Mouse (Mus musculus) heart, embryonic 11.5 days (tissue): Measurements from ENCODE around the gene Cpm. TPM values are rescaled to one million over a fixed set of nuclear protein-coding genes. Genes with fewer than 3 reads are reported as not detected.

Experiments
- ATAC-seq: fragments of 200-750 bp; cut with Nextera tagmentation; replicated peaks from 2 replicates; pipeline ENCODE4 v1.8.0; 2017; ENCODE audit warnings: moderate library complexity; ENCODE audit not compliant: insufficient number of reproducible peaks, low FRiP score, low TSS enrichment
- H3K27ac ChIP-seq: fragments of 300-500 bp; sonication (generic); 2 replicates; pipeline ENCODE4 v1.5.1; 2014; ENCODE audit warnings: mild to moderate bottlenecking, low read depth, low read length
- H3K27me3 ChIP-seq: fragments of 300-500 bp; sonication (generic); 2 replicates; pipeline ENCODE4 v1.6.1; 2014; ENCODE audit warnings: mild to moderate bottlenecking, low read length, mixed read lengths; ENCODE audit not compliant: control insufficient read depth, insufficient read depth
- H3K36me3 ChIP-seq: fragments of 300-500 bp; sonication (generic); 2 replicates; pipeline ENCODE4 v1.6.1; 2014; ENCODE audit warnings: mild to moderate bottlenecking, low read length, moderate library complexity, mixed read lengths; ENCODE audit not compliant: control insufficient read depth, insufficient read depth
- H3K4me1 ChIP-seq: fragments of 300-500 bp; sonication (generic); 2 replicates; pipeline ENCODE4 v1.6.1; 2014; ENCODE audit warnings: low read length; ENCODE audit not compliant: control insufficient read depth, insufficient read depth
- H3K4me2 ChIP-seq: fragments of 300-500 bp; sonication (generic); 2 replicates; pipeline ENCODE4 v1.6.1; 2014; ENCODE audit warnings: mild to moderate bottlenecking, moderate library complexity
- H3K4me3 ChIP-seq: fragments of 300-500 bp; sonication (generic); 2 replicates; pipeline ENCODE4 v1.5.1; 2014; ENCODE audit warnings: low read depth, low read length
- H3K9ac ChIP-seq: fragments of 300-500 bp; sonication (generic); 2 replicates; pipeline ENCODE4 v1.6.1; 2014; ENCODE audit warnings: mild to moderate bottlenecking, low read depth, low read length, moderate library complexity
- H3K9me3 ChIP-seq: fragments of 300-500 bp; sonication (generic); replicated peaks from 2 replicates; pipeline ENCODE4 v1.6.1; 2016; ENCODE audit warnings: low read length; ENCODE audit not compliant: control insufficient read depth
- WGBS: fragments of 180-500 bp; shearing (Covaris S2); extraction: QIAGEN DNeasy Blood & Tissue Kit; methylation state at CpG from one replicate; pipeline ENCODE4 v1.1.7; 2014; ENCODE audit not compliant: insufficient replicate concordance; 5-methylcytosine and 5-hydroxymethylcytosine counted together
- polyA plus RNA-seq: library from polyadenylated mRNA; unstranded; fragments of >200 nt; fragmentation: Nextera tagmentation; extraction: Ambion mirVana; gene quantifications from 2 replicates; pipeline ENCODE4 v1.2.1, GENCODE M21; 2014

The Cpm gene
- polyA plus RNA-seq, 1 experiment from 2014 or later: 4.1 TPM

DNA sequence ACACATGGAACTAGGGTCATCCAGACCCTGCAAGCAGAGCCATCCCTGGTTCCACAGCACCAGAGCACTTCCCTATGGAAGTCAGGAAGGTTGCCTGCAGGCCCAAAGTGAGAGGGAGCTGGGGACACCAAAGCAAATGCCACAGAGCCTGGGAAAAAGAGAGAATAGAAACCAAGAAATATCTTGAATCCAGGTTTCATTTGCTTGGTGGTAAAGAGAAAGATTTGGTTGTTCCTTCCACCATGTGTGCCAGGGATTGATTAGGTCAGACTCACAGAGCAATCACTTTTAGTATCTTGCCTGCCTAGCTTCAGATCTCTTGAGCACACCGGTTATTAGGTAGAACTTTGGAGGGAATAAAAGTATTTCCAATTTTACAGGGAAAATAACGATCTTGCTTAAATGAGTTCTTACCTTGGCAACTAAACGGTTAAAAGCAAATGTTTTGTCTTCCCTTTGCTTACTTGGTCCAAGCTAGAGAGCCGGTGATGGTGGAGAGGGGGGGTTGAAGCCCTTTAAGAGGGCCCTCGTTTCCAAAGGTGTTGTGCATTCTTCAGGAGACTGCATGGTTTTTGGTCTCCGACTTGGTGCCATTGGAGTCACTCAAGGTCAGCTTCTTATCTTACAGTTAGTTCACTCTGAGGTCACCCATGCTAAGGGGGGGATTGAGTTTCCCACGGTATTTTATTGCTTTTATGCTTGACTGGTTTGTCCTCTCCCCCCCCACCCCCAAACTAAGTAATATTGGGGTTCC, 26.8 kb downstream of the Cpm start:
- 54% methylated on average over 7 of the region's 7 CpGs for WGBS
- Histone ChIP-seq H3K36me3 (no peaks in the 10 kb centered on the region), H3K4me2 (no peak overlapping the region), H3K9ac (no peak overlapping the region), H3K4me1 (no peaks in the 10 kb centered on the region), H3K4me3 (no peak overlapping the region), H3K27me3 (no peaks in the 10 kb centered on the region), H3K27ac (no peak overlapping the region), H3K9me3 (no peaks in the 10 kb centered on the region)
- ATAC-seq: no peak

DNA sequence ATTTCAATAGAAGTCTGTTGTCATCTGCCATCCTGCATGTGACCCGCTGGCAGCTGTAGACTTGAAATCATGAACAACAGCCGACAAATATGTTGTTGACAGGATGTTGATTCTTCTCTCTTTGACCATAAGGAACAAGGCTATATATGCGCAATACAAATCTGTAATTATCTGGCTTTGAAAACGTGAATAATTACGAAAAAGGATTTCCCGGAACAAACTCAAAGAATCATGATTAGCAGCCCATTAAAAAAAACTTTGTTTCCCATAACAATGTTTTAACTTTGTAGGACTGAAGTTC, 27.3 kb downstream of the Cpm start:
- H3K27ac ChIP-seq: no peak overlapping the region
- no peaks in the 10 kb centered on the region for H3K27me3 ChIP-seq
- no peak overlapping the region for H3K4me3 ChIP-seq
- H3K9me3 ChIP-seq: no peaks in the 10 kb centered on the region
- no peaks in the 10 kb centered on the region for H3K4me1 ChIP-seq
- no peaks in the 10 kb centered on the region for H3K36me3 ChIP-seq
- ATAC-seq: no peak
- H3K9ac ChIP-seq: no peak overlapping the region
- 80% methylated on average over 6 of the region's 6 CpGs for whole genome bisulfite sequencing
- no peak overlapping the region for H3K4me2 ChIP-seq

DNA sequence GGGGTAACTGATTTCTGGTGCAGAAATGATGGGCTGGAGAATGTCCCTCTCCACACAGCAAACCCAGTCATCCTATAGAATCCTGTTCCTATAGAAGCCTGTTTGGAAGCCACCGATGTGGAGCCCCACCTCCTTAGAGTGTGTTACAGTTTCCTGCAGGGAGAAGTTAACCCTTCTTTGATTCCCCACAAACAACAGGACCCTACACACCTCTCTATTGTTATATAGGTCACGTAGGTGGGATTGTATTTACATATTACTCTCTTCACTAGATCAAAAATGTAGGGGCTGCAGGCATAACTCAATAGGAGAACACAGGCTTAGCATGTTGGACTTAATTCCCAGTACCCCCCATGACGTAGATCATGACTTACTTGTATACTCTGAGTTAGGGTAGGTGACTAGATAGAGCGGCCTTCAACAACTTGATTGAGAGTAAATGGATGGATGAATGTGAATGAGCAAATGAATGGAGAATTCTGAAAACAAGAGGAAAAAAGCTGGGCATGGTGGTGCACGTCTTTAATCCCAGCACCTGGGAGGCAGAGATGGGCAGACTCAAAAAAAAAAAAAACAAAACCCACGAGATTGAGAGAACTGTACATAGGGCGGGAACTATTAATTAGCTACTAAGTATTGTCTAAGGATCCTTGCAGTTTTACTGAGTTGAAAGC, 27.8 kb downstream of the Cpm start:
- WGBS: 76% methylated on average over 7 of the region's 7 CpGs
- Histone ChIP-seq H3K36me3 (no peaks in the 10 kb centered on the region), H3K4me1 (no peaks in the 10 kb centered on the region), H3K27me3 (no peaks in the 10 kb centered on the region), H3K4me3 (no peak overlapping the region), H3K9ac (no peak overlapping the region), H3K9me3 (no peaks in the 10 kb centered on the region), H3K27ac (no peak overlapping the region), H3K4me2 (no peak overlapping the region)
- no peak for ATAC-seq

DNA sequence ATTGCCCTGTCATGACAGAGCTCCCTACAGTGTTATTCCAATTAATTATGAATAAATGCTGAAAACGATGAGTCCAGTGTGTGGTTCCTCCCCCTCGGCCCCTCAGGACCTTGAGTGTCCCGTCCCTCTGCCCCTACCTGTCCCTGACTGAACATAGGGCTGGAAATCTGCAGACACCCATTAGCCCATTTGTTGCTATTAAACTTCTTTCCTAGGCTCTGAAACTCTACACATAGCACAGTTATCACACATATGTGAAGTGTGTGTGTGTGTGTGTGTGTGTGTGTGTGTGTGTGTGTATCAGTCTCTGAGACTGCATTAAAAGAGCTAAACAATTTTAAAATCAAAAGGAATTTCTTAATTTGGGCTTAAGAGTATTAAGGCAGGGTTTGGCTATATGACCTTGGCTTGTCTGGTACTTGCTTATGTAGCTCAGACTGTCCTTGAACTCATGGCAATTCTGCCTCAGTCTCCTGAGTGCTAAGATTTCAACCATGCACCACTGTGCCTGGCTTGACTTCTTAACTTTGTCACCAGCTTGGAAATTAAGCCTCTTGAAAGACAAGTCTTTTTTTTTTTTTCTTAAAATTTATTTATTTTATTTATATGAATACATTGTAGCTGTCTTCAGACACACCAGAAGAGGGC, 28.5 kb downstream of the Cpm start:
- H3K9ac ChIP-seq: no peak overlapping the region
- H3K9me3 ChIP-seq: no peaks in the 10 kb centered on the region
- no peaks in the 10 kb centered on the region for H3K27me3 ChIP-seq
- no peak for ATAC-seq
- WGBS: 79% methylated on average over 3 of the region's 3 CpGs
- H3K27ac ChIP-seq: no peak overlapping the region
- no peaks in the 10 kb centered on the region for H3K4me1 ChIP-seq
- no peak overlapping the region for H3K4me3 ChIP-seq
- no peak overlapping the region for H3K4me2 ChIP-seq
- no peaks in the 10 kb centered on the region for H3K36me3 ChIP-seq

DNA sequence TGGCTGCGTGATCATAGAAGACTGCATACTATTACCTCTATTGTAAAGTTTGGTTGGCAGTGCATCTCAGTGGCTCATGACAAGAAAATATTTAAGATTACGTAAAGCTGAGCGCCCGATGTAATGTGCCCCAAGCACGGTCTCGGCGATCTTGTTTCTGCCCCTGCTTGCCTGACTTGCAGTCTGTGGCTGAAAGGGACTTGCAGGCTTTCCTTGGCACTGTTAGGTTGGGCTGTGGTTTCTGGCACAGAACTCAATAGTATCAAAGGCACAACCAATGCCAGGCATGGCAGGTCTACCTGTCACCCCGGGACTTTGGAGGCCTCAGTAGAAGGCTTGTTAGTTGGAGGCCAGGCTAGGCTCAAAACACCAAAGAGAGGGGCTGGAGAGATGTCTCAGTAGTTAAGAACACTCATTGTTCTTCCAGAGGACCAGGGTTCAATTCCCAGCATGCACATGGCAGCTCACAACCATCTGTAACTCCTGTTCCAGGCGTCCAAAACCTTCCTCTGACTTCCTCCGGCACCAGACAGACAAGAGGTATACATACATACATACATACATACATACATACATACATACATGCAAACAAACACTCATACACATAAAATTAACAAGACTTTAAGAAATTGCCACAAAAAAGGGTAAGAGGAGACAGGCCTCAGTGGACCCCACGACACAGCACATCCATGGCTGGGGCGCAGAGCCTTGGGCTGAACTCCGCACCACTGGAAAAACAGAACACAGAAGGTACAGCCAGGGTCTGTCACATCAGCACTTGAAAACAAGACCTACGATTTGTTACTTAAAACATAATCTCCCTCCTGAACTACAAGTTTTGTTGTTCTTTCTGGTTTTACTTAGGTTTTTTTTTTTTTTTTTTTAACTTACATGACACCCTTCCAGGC, 29.5 kb downstream of the Cpm start:
- no peak overlapping the region for H3K27ac ChIP-seq
- H3K9ac ChIP-seq: no peak overlapping the region
- H3K4me2 ChIP-seq: no peak overlapping the region
- no peaks in the 10 kb centered on the region for H3K27me3 ChIP-seq
- no peaks in the 10 kb centered on the region for H3K9me3 ChIP-seq
- 85% methylated on average over 14 of the region's 14 CpGs for WGBS
- no peaks in the 10 kb centered on the region for H3K36me3 ChIP-seq
- no peak for ATAC-seq
- no peaks in the 10 kb centered on the region for H3K4me1 ChIP-seq
- H3K4me3 ChIP-seq: no peak overlapping the region

DNA sequence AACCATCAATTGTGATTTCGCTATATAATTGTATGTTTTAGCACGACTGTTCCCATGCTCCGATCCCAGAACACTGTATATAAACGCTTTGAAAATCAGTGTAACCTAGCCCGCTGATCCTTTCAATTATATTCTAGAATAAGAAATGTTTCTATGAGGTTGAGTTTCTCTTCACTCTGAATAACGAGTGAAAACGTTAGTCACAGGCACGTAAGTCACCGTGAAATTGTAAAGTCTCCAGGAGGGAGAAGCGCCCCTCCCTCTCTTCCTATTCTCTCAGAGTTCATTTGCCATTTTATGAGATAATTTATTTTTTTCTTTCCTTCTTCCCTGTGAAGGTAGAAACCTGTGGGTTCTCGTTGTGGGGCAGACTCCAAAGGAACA, 30.1 kb downstream of the Cpm start:
- Histone ChIP-seq H3K27ac (no peak overlapping the region), H3K4me2 (no peak overlapping the region)
- 74% methylated on average over 11 of the region's 11 CpGs for WGBS

DNA sequence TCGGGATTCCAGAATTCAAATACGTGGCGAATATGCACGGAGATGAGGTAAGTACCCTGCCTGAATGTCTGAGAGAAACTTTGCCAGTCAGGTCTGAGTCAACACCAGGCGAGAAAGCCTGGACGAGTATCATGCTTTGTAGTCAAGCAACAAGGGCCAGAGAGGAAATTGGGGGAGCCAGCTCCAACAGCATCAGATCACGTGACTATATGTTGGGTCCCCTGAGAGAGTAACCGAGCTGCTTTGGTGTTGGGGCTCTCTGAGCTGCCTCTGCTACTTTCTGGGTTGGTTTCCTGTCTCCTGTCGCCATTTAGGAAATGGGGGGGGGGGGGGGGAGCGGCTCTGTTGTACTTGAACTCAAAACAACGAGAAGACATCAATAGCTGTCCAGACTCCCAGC, 30.5 kb downstream of the Cpm start:
- H3K9ac ChIP-seq: no peak overlapping the region

More for the DNA sequence above, 30.1 kb downstream of the Cpm start:
- no peak overlapping the region for H3K4me3 ChIP-seq
- no peak overlapping the region for H3K9ac ChIP-seq
- H3K9me3 ChIP-seq: no peaks in the 10 kb centered on the region
- H3K27me3 ChIP-seq: no peaks in the 10 kb centered on the region
- H3K4me1 ChIP-seq: no peaks in the 10 kb centered on the region
- H3K36me3 ChIP-seq: no peaks in the 10 kb centered on the region
- no peak for ATAC-seq

DNA sequence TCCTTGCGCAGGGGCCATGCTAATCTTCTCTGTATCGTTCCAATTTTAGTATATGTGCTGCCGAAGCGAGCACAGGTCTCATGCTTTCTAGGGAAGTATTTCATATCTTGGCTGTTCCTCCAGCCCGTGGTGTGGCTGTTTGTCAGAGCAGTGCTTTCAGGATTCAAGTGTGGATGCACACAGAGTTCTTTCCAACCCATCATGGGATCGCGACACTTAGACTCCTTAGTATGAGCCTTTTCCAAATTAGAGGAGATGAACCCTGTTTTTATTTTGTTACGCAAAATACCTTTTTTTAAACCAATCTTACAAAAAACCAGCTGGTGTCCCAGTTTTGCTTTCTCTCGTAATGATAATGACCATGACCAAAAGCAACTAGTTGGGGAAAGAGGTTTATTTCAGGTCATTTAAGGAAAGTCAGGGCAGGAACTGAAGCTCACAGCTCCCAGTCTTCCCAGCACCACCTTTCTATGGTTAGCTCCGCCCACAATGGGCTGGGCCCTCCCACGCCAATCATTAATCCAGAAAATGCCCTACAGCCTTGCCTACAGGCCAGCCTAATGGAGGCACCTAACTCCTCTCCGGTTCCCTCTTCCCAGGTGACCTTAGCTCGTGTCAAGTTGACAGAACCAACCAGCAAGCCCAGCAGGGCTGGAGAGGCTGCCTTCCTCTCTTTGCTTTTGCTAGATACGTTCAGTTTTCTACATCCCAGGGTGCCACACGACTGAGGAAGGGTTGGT, 33.2 kb downstream of the Cpm start:
- ATAC-seq: no peak
- no peak overlapping the region for H3K4me2 ChIP-seq
- WGBS: 73% methylated on average over 15 of the region's 15 CpGs
- H3K36me3 ChIP-seq: no peaks in the 10 kb centered on the region
- H3K4me3 ChIP-seq: no peak overlapping the region
- H3K27me3 ChIP-seq: no peaks in the 10 kb centered on the region
- H3K9me3 ChIP-seq: no peaks in the 10 kb centered on the region
- no peak overlapping the region for H3K27ac ChIP-seq
- H3K9ac ChIP-seq: no peak overlapping the region
- H3K4me1 ChIP-seq: no peaks in the 10 kb centered on the region

More for the DNA sequence above, 30.5 kb downstream of the Cpm start:
- Histone ChIP-seq H3K36me3 (no peaks in the 10 kb centered on the region), H3K4me2 (no peak overlapping the region), H3K4me3 (no peak overlapping the region), H3K9me3 (no peaks in the 10 kb centered on the region), H3K27me3 (no peaks in the 10 kb centered on the region), H3K4me1 (no peaks in the 10 kb centered on the region), H3K27ac (no peak overlapping the region)
- ATAC-seq: no peak
- WGBS: 58% methylated on average over 11 of the region's 11 CpGs
